Mouse (Mus musculus): Measurements from ENCODE around the gene Gm5460.

Gene Gm5460

GRCm38 (mm10) chr14:34077222-34077621, 60.7 kb downstream of the Gm5460 start:
- DNase-seq, result no peak

GRCm38 (mm10) chr14:34078293-34078692, 61.7 kb downstream of the Gm5460 start:
- no peak for DNase-seq

GRCm38 (mm10) chr14:34080321-34080997, 63.9 kb downstream of the Gm5460 start:
- peak; percentile 32 for DNase-seq

- no peak for DNase-seq
Measured at GRCm38 (mm10) chr14:34085731-34086130, 69.2 kb downstream of the Gm5460 start, which contains the start of gene Anxa8. TSS of gene Anxa8 (plus strand) at chr14:34085981.

GRCm38 (mm10) chr14:34086806-34087205, 70.2 kb downstream of the Gm5460 start:
- DNase-seq, result no peak

- DNase-seq, result no peak
Measured at GRCm38 (mm10) chr14:34087856-34088398, 71.4 kb downstream of the Gm5460 start.

DNA sequence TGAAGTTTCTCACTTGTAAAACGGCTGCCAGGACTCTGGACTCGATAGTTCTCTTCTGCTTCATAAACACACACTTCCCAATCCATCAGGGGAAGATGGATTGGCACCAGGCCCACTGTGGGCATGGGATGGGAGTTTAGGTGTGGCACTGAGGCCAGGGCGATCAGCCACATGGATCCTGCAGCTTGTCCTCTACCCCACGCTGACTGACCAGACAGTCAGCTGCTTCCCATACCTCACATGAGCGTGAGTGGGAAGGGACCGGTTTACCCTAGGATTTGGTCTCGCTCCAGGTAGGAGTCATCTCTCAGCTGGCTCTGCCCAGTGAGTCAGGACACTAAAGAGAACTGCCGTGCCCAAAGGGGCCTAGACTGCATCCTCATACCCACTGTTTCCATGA, 73.2 kb downstream of the Gm5460 start:
- DNase-seq, result no peak

DNA sequence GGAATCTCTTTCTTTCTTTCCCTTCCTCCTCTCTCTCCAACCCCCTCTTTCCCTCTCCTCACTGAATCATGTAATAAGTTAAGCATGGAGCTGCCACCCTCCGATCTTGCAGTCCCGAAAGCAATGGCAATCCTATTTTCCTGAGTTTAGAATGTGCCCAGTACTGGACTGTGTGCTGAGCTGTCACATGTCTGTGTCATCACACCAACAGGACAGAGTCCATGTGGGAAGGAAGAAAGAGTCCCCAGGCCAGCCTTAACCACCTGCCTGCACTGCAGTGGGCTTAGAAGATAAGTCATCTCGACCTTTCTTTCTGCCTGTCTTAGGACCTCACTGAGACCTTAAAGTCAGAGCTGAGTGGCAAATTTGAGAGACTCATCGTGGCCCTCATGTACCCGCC, 74.9 kb downstream of the Gm5460 start:
- no peak for DNase-seq

DNA sequence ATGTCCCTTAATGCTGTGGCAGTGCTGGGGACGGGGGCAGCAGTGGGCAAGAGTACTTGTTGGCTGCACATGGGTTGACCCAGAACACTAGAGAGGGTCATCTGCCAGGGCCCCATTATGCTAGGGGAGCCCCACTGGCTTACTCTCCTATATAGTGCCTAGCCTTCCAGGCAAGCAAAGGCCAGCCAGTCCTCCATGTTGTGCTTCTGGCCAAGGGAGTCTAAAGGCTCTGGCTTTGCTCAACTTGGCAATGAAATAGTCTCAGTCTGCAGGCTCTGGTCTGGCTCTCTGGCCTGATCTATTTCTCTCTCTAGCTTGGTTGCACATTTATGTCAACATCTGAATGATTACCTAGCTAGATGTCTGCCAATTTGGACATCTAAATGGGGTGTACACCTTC, 76.3 kb downstream of the Gm5460 start:
- DNase-seq, result no peak

DNA sequence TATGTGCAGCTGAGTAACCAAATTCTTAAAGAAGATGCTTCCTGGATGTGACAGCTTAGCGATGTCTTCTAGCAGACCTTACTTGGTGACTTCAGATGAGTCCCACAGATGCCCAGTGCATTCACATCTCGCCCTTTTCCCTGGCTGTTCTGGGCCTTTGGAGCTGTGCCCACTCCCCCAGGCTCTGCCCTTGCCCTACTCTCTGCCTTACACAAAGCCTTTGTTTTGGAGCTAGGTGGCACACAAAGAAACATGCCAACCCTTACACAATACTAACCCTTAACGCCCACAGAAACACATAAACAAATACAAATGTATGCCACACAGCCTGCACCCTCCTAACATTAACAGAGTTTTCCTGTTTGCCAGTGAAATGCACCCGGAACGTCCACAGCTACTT, 79.6 kb downstream of the Gm5460 start:
- DNase-seq, result no peak

All from thymus, postnatal 14 days (tissue).